Mouse (Mus musculus) myocyte (in vitro differentiated cells): Measurements from ENCODE around the gene Naa30. TPM values are rescaled to one million over a fixed set of nuclear protein-coding genes. Genes with fewer than 3 reads are reported as not detected.

Experiments used
- H3K27me3 ChIP-seq: one replicate; pipeline ENCODE4 v1.6.1; 2011; ENCODE audit not compliant: control insufficient read depth, insufficient read depth, insufficient read length
- H3K36me3 ChIP-seq: one replicate; pipeline ENCODE4 v1.6.1; 2011; ENCODE audit not compliant: control insufficient read depth, insufficient read depth
- H3K4me2 ChIP-seq: one replicate; pipeline ENCODE4 v1.6.1; 2011; ENCODE audit warnings: low read depth, control low read depth
- H3K4me3 ChIP-seq: one replicate; pipeline ENCODE4 v1.5.1; 2011; ENCODE audit warnings: mild to moderate bottlenecking, control low read depth, moderate library complexity
- H3K79me2 ChIP-seq: one replicate; pipeline ENCODE4 v1.6.1; 2011; ENCODE audit not compliant: control insufficient read depth, insufficient read depth
- H3ac ChIP-seq: one replicate; pipeline ENCODE4 v1.6.1; 2011; ENCODE audit not compliant: control insufficient read depth, insufficient read length
- CEBPB ChIP-seq: IDR thresholded peaks from 2 replicates; pipeline ENCODE4 v1.6.1; 2011; ENCODE audit warnings: mild to moderate bottlenecking, moderate library complexity; ENCODE audit not compliant: poor library complexity, insufficient read depth, severe bottlenecking
- E2F4 ChIP-seq: IDR thresholded peaks from one replicate; pipeline ENCODE4 v1.6.1; 2011; ENCODE audit warnings: mild to moderate bottlenecking, control low read depth, moderate library complexity; ENCODE audit not compliant: insufficient read depth
- MAX ChIP-seq: IDR thresholded peaks from one replicate; pipeline ENCODE4 v1.6.1; 2011; ENCODE audit warnings: low read depth, mild to moderate bottlenecking, control low read depth
- MYOD1 ChIP-seq, 3 experiments: IDR thresholded peaks; one replicate each; pipeline ENCODE4 v1.6.1; 2011; ENCODE audit warnings: control low read depth in 2 of 3, low read depth in 2 of 3, mild to moderate bottlenecking in 2 of 3, moderate library complexity in 1 of 3; ENCODE audit not compliant: insufficient read length in 2 of 3, control insufficient read depth in 1 of 3
- MYOG ChIP-seq, 3 experiments: IDR thresholded peaks; one replicate each; pipeline ENCODE4 v1.6.1; 2011; ENCODE audit warnings: control low read depth in 2 of 3, low read depth in 2 of 3, mild to moderate bottlenecking in 2 of 3; ENCODE audit not compliant: insufficient read length in 2 of 3, control insufficient read depth in 1 of 3, insufficient read depth in 1 of 3
- POLR2A ChIP-seq: IDR thresholded peaks from one replicate; pipeline ENCODE4 v1.6.1; 2011; ENCODE audit warnings: low read depth, mild to moderate bottlenecking, control low read depth, moderate library complexity; ENCODE audit not compliant: insufficient read length
- POLR2AphosphoS2 ChIP-seq: IDR thresholded peaks from one replicate; pipeline ENCODE4 v1.6.1; 2011; ENCODE audit warnings: low read depth, control low read depth; ENCODE audit not compliant: insufficient read length
- REST ChIP-seq: IDR thresholded peaks from one replicate; pipeline ENCODE4 v1.6.1; 2011; ENCODE audit warnings: mild to moderate bottlenecking, control low read depth, moderate library complexity; ENCODE audit not compliant: insufficient read depth, insufficient read length
- SRF ChIP-seq: IDR thresholded peaks from one replicate; pipeline ENCODE4 v1.6.1; 2011; ENCODE audit warnings: low read depth; ENCODE audit not compliant: control insufficient read depth, insufficient read length
- TCF12 ChIP-seq: IDR thresholded peaks from one replicate; pipeline ENCODE4 v1.6.1; 2011; ENCODE audit warnings: mild to moderate bottlenecking, control low read depth; ENCODE audit not compliant: poor library complexity, insufficient read depth, severe bottlenecking
- TCF3 ChIP-seq: IDR thresholded peaks from one replicate; pipeline ENCODE4 v1.6.1; 2011; ENCODE audit warnings: low read depth, control low read depth; ENCODE audit not compliant: insufficient read length
- USF1 ChIP-seq: IDR thresholded peaks from one replicate; pipeline ENCODE4 v1.6.1; 2011; ENCODE audit warnings: low read depth, mild to moderate bottlenecking, control low read depth, moderate library complexity
- polyA plus RNA-seq: library from polyadenylated mRNA; unstranded; fragments of >200 nt; fragmentation: generic; extraction: Trizol; gene quantifications from one replicate; pipeline ENCODE4 v1.2.1, GENCODE M21; 2012; ENCODE audit warnings: missing spikeins

Gene Naa30
- polyA plus RNA-seq, 1 experiment: 7.2 TPM

GRCm38 (mm10) chr14:49171286-49171685, 740 bp upstream of the Naa30 start:
- Histone ChIP-seq H3K4me2 (peak overlapping the region; percentile 90), H3ac (no peak overlapping the region), H3K27me3 (no peaks in the 10 kb centered on the region), H3K79me2 (peaks cover 35% of the 10 kb centered on the region), H3K36me3 (peaks cover 6% of the 10 kb centered on the region), H3K4me3 (peak overlapping the region; percentile 40)
- no peak for TF ChIP-seq E2F4
- TF ChIP-seq USF1: no peak
- TF ChIP-seq POLR2AphosphoS2: no peak
- TF ChIP-seq MYOD1 (IDR thresholded peaks at IDR 0.05; ENCODE audit: control insufficient read depth in 1 of 3, insufficient read length in 2 of 3, low read depth in 2 of 3): peak in 1 of 3 experiments; percentile 1

- Histone ChIP-seq H3K4me3 (peak overlapping the region; percentile 40), H3K27me3 (no peaks in the 10 kb centered on the region), H3ac (peak overlapping the region; percentile 78), H3K79me2 (peaks cover 48% of the 10 kb centered on the region), H3K4me2 (peak overlapping the region; percentile 84), H3K36me3 (peaks cover 6% of the 10 kb centered on the region)
- TF ChIP-seq POLR2AphosphoS2 (no peak), MYOD1 (IDR thresholded peaks at IDR 0.05; ENCODE audit: control insufficient read depth in 1 of 3, insufficient read length in 2 of 3, low read depth in 2 of 3) (peak in 1 of 3 experiments; percentile 27)
These were observed 559 bp downstream of the Naa30 start for GRCm38 (mm10) chr14:49172582-49172988.

- Histone ChIP-seq H3K4me3 (peak overlapping the region; percentile 40), H3K4me2 (peak overlapping the region; percentile 84), H3ac (peak overlapping the region; percentile 78), H3K79me2 (peaks cover 49% of the 10 kb centered on the region), H3K27me3 (no peaks in the 10 kb centered on the region), H3K36me3 (peaks cover 6% of the 10 kb centered on the region)
- no peak for TF ChIP-seq MYOD1 (IDR thresholded peaks at IDR 0.05; ENCODE audit: control insufficient read depth in 1 of 3, insufficient read length in 2 of 3, low read depth in 2 of 3)
- TF ChIP-seq POLR2AphosphoS2: no peak
- no peak for TF ChIP-seq E2F4
- TF ChIP-seq MYOG (IDR thresholded peaks at IDR 0.05; ENCODE audit: control insufficient read depth in 1 of 3, insufficient read depth in 1 of 3, insufficient read length in 2 of 3, low read depth in 2 of 3): no peak
- TF ChIP-seq MAX: no peak
- no peak for TF ChIP-seq REST
- no peak for TF ChIP-seq USF1
- TF ChIP-seq TCF12: no peak
- TF ChIP-seq CEBPB: no peak
- TF ChIP-seq TCF3: no peak
- no peak for TF ChIP-seq POLR2A
- no peak for TF ChIP-seq SRF
These were observed 1.5 kb downstream of the Naa30 start for GRCm38 (mm10) chr14:49173290-49174135.

GRCm38 (mm10) chr14:49179736-49180135, 7.7 kb downstream of the Naa30 start:
- Histone ChIP-seq H3K4me2 (no peak overlapping the region), H3K4me3 (no peak overlapping the region), H3ac (no peak overlapping the region), H3K36me3 (peaks cover 43% of the 10 kb centered on the region), H3K79me2 (peaks cover 29% of the 10 kb centered on the region), H3K27me3 (no peaks in the 10 kb centered on the region)
- TF ChIP-seq E2F4: no peak
- TF ChIP-seq POLR2AphosphoS2: no peak
- TF ChIP-seq USF1: no peak
- no peak for TF ChIP-seq SRF
- TF ChIP-seq REST: no peak
- TF ChIP-seq TCF12: no peak
- no peak for TF ChIP-seq POLR2A
- no peak for TF ChIP-seq MYOD1 (IDR thresholded peaks at IDR 0.05; ENCODE audit: control insufficient read depth in 1 of 3, insufficient read length in 2 of 3, low read depth in 2 of 3)
- TF ChIP-seq CEBPB: no peak
- no peak for TF ChIP-seq TCF3
- TF ChIP-seq MYOG (IDR thresholded peaks at IDR 0.05; ENCODE audit: control insufficient read depth in 1 of 3, insufficient read depth in 1 of 3, insufficient read length in 2 of 3, low read depth in 2 of 3): no peak
- TF ChIP-seq MAX: no peak

- TF ChIP-seq MAX (no peak), TCF12 (no peak), POLR2AphosphoS2 (no peak), E2F4 (no peak), POLR2A (no peak), USF1 (no peak), MYOG (IDR thresholded peaks at IDR 0.05; ENCODE audit: control insufficient read depth in 1 of 3, insufficient read depth in 1 of 3, insufficient read length in 2 of 3, low read depth in 2 of 3) (no peak), TCF3 (no peak), REST (no peak), SRF (no peak), CEBPB (no peak), MYOD1 (IDR thresholded peaks at IDR 0.05; ENCODE audit: control insufficient read depth in 1 of 3, insufficient read length in 2 of 3, low read depth in 2 of 3) (no peak)
- Histone ChIP-seq H3ac (no peak overlapping the region), H3K4me2 (no peak overlapping the region), H3K36me3 (peaks cover 53% of the 10 kb centered on the region), H3K79me2 (no peaks in the 10 kb centered on the region), H3K4me3 (no peak overlapping the region), H3K27me3 (no peaks in the 10 kb centered on the region)
These were observed 14.2 kb downstream of the Naa30 start for GRCm38 (mm10) chr14:49186270-49186669.
